Mouse (Mus musculus): Measurements from ENCODE around the gene Mpdz. TPM values are rescaled to one million over a fixed set of nuclear protein-coding genes. Genes with fewer than 3 reads are reported as not detected.

The Mpdz gene
- total and polyA plus RNA-seq, 3 experiments = not detected

DNA sequence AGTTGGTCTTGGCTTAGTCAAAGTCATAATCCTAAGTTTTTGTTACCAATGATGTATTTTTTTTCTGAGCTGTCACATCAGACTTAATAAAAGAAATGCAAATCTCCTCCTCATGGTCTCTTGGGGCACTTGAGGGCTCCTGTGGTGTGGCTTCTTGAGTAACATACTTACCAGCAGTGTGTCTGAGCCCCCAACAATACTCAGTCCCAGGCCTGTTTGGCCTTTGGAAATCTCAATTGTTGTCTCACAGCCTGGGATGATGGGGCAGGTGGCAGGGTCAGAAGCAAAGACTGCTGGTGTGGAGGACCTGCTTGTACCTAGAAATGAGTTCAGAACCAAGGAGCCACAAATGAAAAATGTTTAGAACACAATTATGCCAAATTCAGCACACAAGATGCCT lies 149.3 kb downstream of the Mpdz start:
- Histone ChIP-seq H3K4me1 (ENCODE audit: control insufficient read depth in 1 of 2, insufficient read depth in 2 of 2, low read length in 2 of 2) (no peaks in the 10 kb centered on the region), H3K27me3 (ENCODE audit: control insufficient read depth in 1 of 2, insufficient read depth in 2 of 2, low read length in 2 of 2) (no peaks in the 10 kb centered on the region)

DNA sequence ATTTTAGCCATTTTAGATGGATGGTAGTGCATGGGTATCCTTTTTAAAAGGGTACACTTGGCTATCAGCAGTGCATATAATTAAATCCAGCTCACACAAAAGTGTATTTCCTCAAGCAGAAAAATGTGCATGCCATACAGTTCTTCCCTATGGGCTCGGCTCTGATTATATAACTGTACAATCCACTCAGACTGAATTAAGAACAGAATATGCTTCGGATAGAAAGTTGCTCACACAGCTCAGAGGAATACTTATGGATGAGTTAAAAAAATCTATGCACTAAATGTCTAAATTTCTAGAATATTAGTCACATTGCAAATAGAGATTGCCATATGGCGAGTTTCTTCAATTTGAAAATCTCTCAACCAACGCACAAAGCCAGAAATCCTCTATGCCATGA lies 157.1 kb downstream of the Mpdz start:
- Histone ChIP-seq H3K9me3 (replicated peaks; ENCODE audit: insufficient read depth, low read length) (no peaks in the 10 kb centered on the region), H3K4me3 (ENCODE audit: control insufficient read depth in 1 of 2, insufficient read depth in 1 of 2, low read depth in 2 of 2, low read length in 2 of 2) (no peak overlapping the region), H3K79me2 (ENCODE audit: control insufficient read depth, insufficient read depth, low read length, poor library complexity) (no peaks in the 10 kb centered on the region), H3K27me3 (ENCODE audit: control insufficient read depth in 1 of 2, insufficient read depth in 2 of 2, low read length in 2 of 2) (no peaks in the 10 kb centered on the region), H3K36me3 (ENCODE audit: control insufficient read depth in 1 of 2, insufficient read depth in 2 of 2, low read length in 2 of 2) (no peaks in the 10 kb centered on the region), H3K27ac (ENCODE audit: control insufficient read depth, low read depth, low read length) (no peak overlapping the region), H3K4me1 (ENCODE audit: control insufficient read depth in 1 of 2, insufficient read depth in 2 of 2, low read length in 2 of 2) (no peaks in the 10 kb centered on the region), H3K9ac (ENCODE audit: control insufficient read depth, low read depth, low read length, poor library complexity, severe bottlenecking) (no peak overlapping the region)
- TF ChIP-seq BHLHE40 (IDR thresholded peaks at IDR 0.05; ENCODE audit: borderline replicate concordance, low read depth, low read length) = no peak
- no peak for TF ChIP-seq E2F4 (IDR thresholded peaks at IDR 0.05; ENCODE audit: borderline replicate concordance, low read depth, low read length)
- no peak for DNase-seq (ENCODE audit: low read depth, low spot score)

More for the DNA sequence above, 149.3 kb downstream of the Mpdz start:
- DNase-seq (ENCODE audit: low read depth, low spot score) = no peak
- no peak for TF ChIP-seq EP300 (IDR thresholded peaks at IDR 0.05; ENCODE audit: low read depth in 1 of 2, low read length in 2 of 2)
- no peak for TF ChIP-seq MXI1 (IDR thresholded peaks at IDR 0.05; ENCODE audit: low read depth, low read length)
- no peak for TF ChIP-seq MAZ (IDR thresholded peaks at IDR 0.05; ENCODE audit: low read depth, low read length)
- no peak for TF ChIP-seq ZMIZ1 (IDR thresholded peaks at IDR 0.05; ENCODE audit: low read depth, low read length)
- no peak for TF ChIP-seq JUND (IDR thresholded peaks at IDR 0.05; ENCODE audit: low read depth, low read length)
- no peak for TF ChIP-seq RAD21 (IDR thresholded peaks at IDR 0.05; ENCODE audit: low read depth, low read length)
- TF ChIP-seq GABPA (IDR thresholded peaks at IDR 0.05; ENCODE audit: low read depth, low read length) = no peak
- no peak for TF ChIP-seq POLR2AphosphoS2 (IDR thresholded peaks at IDR 0.05; ENCODE audit: low read length)
- TF ChIP-seq POLR2A (IDR thresholded peaks at IDR 0.05; ENCODE audit: control insufficient read depth in 1 of 2, insufficient read depth in 1 of 2, low read depth in 1 of 2, low read length in 2 of 2, poor library complexity in 1 of 2) = no peak
- TF ChIP-seq ETS1 (IDR thresholded peaks at IDR 0.05; ENCODE audit: low read depth, low read length) = no peak
- TF ChIP-seq CTCF (IDR thresholded peaks at IDR 0.05 in 2 of 3, conservative IDR thresholded peaks at IDR 0.05 in 1 of 3; ENCODE audit: control insufficient read depth in 1 of 3, insufficient read depth in 1 of 3, low read depth in 2 of 3, low read length in 3 of 3, poor library complexity in 1 of 3, severe bottlenecking in 1 of 3) = no peak
- TF ChIP-seq HCFC1 (IDR thresholded peaks at IDR 0.05; ENCODE audit: low read depth, low read length) = no peak
- no peak for TF ChIP-seq TCF12 (IDR thresholded peaks at IDR 0.05; ENCODE audit: low read depth, low read length)
- TF ChIP-seq TBP (IDR thresholded peaks at IDR 0.05; ENCODE audit: low read depth, low read length) = no peak
- no peak for TF ChIP-seq NELFE (IDR thresholded peaks at IDR 0.05; ENCODE audit: low read depth, low read length)
- TF ChIP-seq ZNF384 (IDR thresholded peaks at IDR 0.05; ENCODE audit: low read depth, low read length) = no peak
- no peak for TF ChIP-seq USF1 (IDR thresholded peaks at IDR 0.05; ENCODE audit: low read depth, low read length)
- no peak for TF ChIP-seq USF2 (IDR thresholded peaks at IDR 0.05; ENCODE audit: borderline replicate concordance in 1 of 2, insufficient read depth in 1 of 2, low read depth in 1 of 2, low read length in 2 of 2)
- TF ChIP-seq MAX (IDR thresholded peaks at IDR 0.05; ENCODE audit: low read length) = no peak
- no peak for TF ChIP-seq CHD2 (IDR thresholded peaks at IDR 0.05; ENCODE audit: low read length)
- no peak overlapping the region for H3K27ac ChIP-seq (ENCODE audit: control insufficient read depth, low read depth, low read length)
- no peaks in the 10 kb centered on the region for H3K36me3 ChIP-seq (ENCODE audit: control insufficient read depth in 1 of 2, insufficient read depth in 2 of 2, low read length in 2 of 2)
- H3K4me3 ChIP-seq (ENCODE audit: control insufficient read depth in 1 of 2, insufficient read depth in 1 of 2, low read depth in 2 of 2, low read length in 2 of 2) = no peak overlapping the region
- no peaks in the 10 kb centered on the region; the same call in 1 of the 2 replicates for H3K9me3 ChIP-seq (replicated peaks; ENCODE audit: insufficient read depth, low read length)
- H3K79me2 ChIP-seq (ENCODE audit: control insufficient read depth, insufficient read depth, low read length, poor library complexity) = no peaks in the 10 kb centered on the region
- no peak overlapping the region for H3K9ac ChIP-seq (ENCODE audit: control insufficient read depth, low read depth, low read length, poor library complexity, severe bottlenecking)

Measured in MEL (cell line).